Mouse (Mus musculus): ENCODE results near the gene Tcf7l1.

DNA sequence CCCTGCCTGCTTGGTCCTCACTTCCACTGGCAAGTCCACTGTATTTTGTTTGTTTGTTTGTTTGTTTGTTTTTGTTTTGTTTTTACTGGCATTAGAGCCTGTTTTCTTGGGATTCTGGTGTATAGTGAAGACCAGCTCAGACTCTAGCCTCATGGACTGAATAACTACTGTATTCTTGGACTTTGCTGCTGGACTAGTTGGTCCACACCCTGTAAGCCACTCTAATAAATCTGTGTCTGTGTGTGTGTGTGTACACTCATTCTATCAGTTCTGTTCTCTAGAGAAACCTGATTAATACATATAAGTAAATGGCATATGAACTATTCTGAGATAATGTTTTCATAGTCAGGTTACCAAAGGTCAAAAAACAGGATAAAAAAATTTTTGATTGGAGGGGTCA is 198.9 kb downstream of the Tcf7l1 start:
- TF ChIP-seq GATA1 (IDR thresholded peaks at IDR 0.05; ENCODE audit: borderline replicate concordance, low read length) (no peak), FLI1 (IDR thresholded peaks at IDR 0.05; ENCODE audit: low read length) (no peak)
